Mouse (Mus musculus) c-Kit-positive CD71-negative TER-119-negative erythroid progenitor cells, embryonic 14.5 days (primary cell): ENCODE results near the gene Mfap1a.
"Not testable (repeated sequence)": the region's sequence is repeated elsewhere in the genome, so short reads cannot be mapped to it uniquely, and the experiment has no call there.

Source experiments
- DNase-seq: peaks from one replicate; pipeline ENCODE4 v3.0.0-alpha.2; 2013; ENCODE audit warnings: low read depth

Gene Mfap1a

DNA sequence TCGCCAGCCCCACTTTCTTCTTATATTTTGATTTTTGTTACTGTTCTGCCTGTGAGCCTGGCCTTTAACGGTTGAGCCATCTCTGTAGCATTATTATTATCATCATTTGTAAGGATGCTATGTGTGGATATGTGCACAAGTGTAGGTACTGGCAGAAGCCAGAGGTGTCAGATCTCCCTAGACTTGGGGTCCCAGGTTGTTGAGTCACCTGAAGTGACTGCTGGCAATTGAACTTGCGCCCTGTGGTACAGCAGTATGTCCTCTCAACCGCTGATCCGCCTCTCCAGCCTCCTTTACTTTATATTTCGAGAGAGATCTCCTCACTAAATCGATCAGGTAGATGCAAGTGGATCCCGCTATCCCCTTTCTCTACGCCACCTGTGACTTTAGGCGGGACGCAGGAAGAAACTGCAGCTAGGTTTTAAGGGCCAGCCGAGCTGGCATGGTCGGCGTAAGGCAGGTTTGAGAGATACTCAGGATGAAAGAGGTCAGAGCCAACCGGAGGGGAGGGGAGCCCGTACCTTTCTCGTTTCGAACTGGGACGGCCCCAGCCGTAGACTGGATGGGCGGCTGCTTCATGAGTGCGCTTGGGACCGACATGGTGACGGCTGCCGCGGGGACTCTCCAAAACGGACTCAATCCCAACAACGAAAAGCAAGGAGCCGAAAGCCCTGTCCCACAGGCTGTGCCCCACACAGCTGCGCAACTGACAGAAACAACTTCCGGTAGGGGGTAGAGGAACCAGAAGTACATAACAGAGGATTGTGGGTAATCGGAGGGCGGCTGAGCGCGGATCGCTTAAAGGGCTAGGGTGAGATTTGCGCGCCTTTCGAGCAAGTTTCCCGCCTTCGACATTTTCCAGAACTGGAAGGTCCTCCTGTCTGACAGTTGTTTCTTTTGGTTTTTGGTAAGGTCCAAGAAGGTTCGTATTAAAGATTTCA, at the start of gene Mfap1a, which contains the start of gene Wdr76:
Mfap1a (minus strand) TSS at position 724 of the 941 bp plus-strand sequence.
Wdr76 (plus strand) TSS at position 782 of the 941 bp plus-strand sequence.
- DNase-seq, result peak; percentile 84

DNA sequence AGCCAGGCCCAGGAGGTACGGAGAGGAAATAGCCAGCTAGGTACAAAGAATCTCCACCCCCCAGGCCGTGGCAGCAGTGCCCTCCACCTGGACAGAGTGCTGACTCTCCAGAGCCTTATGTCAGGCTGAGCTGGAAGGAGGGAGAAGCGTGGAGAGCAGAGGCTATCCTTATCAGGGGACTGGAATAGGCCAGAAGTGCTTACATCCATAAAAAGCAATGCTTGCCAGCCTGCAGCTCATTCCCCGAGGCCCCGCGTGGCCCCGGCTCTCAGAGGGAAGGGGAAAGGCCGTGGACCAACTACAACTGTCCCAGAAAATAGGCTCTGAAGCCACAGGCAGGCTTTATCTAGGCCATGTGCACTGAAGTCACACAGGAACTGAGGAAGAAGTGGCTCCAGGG, 44.8 kb upstream of the Mfap1a start:
- DNase-seq, result no peak

GRCm38 (mm10) chr2:121549630-121550029, 43.2 kb upstream of the Mfap1a start:
- DNase-seq, result no peak

DNA sequence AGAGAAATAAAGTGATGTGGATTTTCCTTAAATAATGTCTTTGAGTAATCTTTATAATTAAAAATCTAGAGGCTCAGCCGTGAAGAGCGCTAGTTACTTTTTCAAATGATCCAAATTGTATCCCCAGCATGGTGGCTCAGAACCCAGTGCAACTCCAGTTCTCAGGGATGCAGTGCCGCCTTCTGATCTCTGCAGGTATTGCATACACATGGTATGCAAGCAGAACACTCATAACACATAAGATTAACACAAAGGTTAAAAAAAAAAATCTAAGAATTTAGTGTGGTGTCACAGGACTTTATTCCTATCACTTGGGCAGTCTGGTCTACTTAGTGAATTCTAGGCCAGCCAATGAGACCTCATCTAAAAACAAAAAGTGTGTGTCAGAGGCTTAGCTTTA, 38.4 kb upstream of the Mfap1a start:
- DNase-seq, result no peak

DNA sequence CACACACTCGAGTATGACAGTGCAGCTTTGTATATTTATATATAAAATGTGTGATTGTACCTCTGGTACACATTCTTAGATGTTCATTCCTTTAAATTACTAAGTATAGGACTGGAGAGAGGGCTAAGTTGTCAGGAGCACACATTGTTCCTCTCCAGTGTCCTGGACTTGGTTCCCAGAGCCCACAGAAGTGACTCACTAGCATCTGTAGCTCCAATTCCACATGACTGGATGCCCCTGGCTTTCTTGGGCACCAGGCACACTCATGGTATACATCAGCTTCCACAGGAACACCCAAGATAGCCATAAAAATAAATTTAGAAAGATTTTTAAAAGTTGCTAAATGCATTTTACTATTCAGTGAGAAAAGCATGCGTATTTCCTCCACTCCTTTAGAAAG, 18.6 kb upstream of the Mfap1a start:
- DNase-seq, result no peak

DNA sequence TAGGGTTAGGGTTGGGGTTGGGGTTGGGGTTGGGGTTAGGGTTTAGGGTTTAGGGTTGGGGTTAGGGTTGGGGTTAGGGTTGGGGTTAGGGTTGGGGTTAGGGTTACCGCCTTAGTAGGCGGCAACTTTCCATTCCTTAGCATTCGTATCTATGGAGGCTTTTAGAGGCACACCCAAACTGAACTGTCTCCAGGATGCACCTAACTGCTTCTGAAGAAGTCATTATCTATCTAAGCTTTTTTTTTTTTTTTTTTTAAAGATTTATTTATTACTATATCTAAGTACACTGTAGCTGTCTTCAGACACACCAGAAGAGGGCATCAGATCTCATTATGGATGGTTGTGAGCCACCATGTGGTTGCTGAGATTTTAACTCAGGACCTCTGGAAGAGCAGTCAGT, 16.4 kb upstream of the Mfap1a start:
- DNase-seq, result not testable (repeated sequence)

- no peak for DNase-seq
Observed at GRCm38 (mm10) chr2:121522006-121522405, 15.5 kb upstream of the Mfap1a start.

GRCm38 (mm10) chr2:121518711-121519110, 12.2 kb upstream of the Mfap1a start:
- not testable (repeated sequence) for DNase-seq

- no peak for DNase-seq
Observed at GRCm38 (mm10) chr2:121518106-121518505, 11.6 kb upstream of the Mfap1a start.

DNA sequence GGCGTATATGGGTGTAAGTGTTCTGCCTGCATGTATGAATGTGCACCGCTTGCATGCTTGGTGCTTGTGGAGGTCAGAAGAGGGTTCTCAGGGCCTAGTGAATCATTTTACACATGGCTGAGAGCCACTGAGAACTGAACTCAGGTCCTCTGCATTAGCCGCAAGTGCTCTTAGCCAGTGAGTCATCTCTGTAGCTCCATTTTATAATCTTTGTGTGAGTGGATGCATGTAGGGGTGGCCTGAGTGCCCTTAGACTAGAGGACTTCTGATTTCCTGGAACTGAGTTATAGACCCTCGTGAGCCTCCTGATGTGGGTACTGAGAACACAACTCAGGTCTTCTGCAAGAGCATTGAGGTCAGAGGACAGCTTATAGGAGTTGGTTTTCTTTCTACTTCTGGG, 7.7 kb upstream of the Mfap1a start:
- DNase-seq, result no peak

DNA sequence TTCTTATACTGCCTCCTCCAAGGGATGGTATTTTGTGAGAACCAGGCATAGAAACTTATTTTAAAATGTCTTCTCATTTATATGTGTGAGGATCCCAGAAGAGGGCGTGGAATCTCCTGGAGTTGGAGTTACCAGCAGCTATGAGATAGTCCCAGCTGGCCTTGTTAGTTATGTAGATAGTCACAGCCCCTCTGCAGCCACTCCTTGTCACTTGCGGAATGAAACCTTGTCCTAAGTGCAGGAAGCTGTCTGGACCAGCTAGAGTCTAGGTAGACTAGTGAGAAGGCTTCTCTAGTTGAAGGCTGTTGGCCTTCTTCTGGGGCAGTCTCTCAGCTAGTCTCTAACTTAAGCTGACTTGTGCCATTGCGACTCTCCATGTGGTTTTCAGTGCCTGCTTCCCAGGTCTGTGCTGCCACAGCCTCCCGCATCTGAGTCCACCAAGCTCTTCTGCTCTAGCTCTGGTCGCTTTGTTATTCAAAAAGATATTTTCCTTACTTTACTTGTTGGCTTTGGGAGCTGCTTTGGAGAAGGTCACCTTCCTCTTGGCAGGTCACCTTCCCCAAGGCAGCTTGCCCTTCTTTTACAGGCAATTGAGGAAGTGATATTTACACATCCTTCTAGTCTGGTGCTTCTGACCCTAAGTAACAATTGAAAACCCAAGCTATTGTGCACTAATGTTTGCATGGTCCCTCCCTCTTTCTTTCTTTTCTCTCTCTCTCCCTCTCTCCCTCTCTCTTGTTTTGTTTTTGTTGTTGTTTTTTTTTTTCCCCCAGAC, 6.7 kb upstream of the Mfap1a start:
- DNase-seq, result not testable (repeated sequence)

GRCm38 (mm10) chr2:121511401-121511800, 4.9 kb upstream of the Mfap1a start:
- DNase-seq, result no peak

DNA sequence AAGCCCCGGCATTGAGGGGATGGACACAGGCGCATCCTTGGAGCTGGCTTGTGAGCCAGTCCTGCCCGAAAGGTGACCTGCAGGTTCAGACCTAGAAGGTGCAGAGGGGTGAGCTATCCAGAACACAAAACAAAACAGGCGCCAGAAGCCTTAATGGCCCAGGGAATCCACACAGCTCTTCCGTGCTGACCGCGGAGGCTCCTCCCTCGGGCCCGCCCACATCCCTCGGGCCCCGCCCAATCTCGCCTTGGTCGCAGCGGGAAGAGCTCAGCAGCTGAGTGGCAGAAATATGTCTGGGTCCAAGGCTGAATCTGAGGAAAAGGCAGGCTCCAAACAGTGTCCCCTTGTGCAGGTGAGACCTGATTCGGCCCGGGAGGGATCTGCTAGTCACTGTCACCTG, 3.1 kb upstream of the Mfap1a start:
- DNase-seq, result peak; percentile 63

- no peak for DNase-seq
Observed at GRCm38 (mm10) chr2:121507951-121508330, 1.5 kb upstream of the Mfap1a start.

DNA sequence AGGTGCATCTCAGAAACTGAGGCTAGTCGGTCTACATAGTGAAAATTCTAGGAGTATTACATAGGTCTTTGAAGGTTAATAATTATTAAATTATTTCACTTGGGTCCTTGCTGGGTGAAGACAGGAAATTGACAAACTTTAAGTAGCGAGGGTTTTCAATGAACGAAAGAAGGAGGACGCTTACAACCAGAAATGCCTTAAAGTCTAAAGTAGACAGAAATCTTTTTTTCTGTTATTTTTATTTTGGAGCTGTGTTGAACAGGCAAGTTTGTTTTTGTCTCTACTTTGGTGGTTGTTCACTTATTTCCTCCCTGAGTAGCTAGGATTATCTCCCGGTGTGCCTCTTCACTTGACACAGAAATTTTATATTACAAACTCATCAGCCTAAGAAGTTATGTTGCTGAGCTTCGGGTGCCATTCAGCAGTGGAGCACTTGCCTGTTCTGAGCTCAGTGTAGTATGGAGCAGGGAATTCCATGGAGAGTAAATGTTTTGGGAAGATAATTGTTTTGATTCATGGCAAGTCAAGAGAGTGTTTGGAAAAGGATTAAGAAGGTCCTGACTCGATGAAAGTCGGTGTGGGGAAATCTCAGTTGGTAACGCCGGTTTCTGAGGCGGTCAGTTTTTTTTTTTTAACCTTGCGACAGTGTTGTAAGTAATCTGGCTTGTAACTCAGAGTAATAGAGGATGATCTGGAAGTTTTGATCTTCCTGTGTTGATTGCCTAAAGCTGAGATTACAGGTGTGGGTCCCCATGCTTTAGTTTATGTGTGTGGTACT, 897 bp upstream of the Mfap1a start:
- DNase-seq, result no peak

GRCm38 (mm10) chr2:121501550-121501949, 4.9 kb downstream of the Mfap1a start:
- not testable (repeated sequence) for DNase-seq

- not testable (repeated sequence) for DNase-seq
Observed at GRCm38 (mm10) chr2:121484403-121484802, 22.1 kb downstream of the Mfap1a start.

GRCm38 (mm10) chr2:121483576-121483975, 22.9 kb downstream of the Mfap1a start:
- DNase-seq, result no peak

DNA sequence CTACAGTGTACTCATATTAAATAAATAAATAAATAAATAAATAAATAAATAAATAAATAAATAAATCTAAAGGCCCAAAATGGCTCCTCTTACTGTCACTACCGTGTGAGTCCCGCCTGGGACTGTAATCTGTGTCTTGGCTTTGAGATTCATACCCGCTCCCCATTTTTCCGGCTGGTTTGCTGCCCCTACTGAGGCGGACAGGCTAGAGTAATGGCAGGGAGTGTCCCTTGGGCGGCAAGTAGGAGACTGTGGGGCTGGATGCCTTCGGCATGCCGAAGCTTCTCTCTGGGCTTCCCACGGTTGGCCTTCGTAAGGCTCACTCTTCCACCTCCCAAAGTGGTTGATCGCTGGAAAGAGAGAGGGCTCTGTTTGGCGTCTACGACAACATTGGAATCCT, 25.5 kb downstream of the Mfap1a start:
- DNase-seq, result not testable (repeated sequence)

- no peak for DNase-seq
Observed at GRCm38 (mm10) chr2:121480498-121480897, 26.0 kb downstream of the Mfap1a start.

- DNase-seq, result no peak
Observed at GRCm38 (mm10) chr2:121477491-121478266, 28.8 kb downstream of the Mfap1a start.
